Mouse (Mus musculus) adrenal gland (tissue): ENCODE data around the gene Car7.
"Not testable (repeated sequence)": the region's sequence is repeated elsewhere in the genome, so short reads cannot be mapped to it uniquely, and the experiment has no call there.

Experiments used
- intact Hi-C: fragments of 180-260 bp; cut with DNase I; formaldehyde crosslinking; loops from one replicate; pipeline ENCODE4 v1.15.1; 2025

Gene Car7

GRCm38 (mm10) chr8:104564633-104565456 is 30.4 kb downstream of the Car7 start:
- intact Hi-C loops, result no loop called here

GRCm38 (mm10) chr8:104565457-104565798 is 30.9 kb downstream of the Car7 start:
- intact Hi-C loops, result no loop called here

DNA sequence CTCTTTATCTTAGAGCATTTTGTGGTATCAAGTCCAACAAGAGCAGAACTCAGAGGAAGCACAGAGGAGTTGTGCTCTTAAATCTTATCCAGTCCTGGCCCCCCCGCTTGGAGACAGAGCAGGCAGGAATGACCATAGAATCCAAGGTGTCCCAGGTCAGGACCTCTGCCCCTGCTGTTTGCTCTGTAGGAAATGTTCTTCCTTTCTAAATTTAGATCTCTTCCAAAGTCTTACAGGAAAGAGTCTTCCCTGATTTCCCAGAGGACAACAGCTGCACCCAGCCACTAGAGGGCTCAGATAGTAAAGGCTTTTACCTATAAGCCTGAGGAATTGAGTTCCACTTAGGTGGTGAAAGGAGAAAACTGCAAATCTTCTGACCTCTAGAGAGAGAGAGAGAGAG is 35.1 kb downstream of the Car7 start:
- intact Hi-C loops, result loop anchor here (2.0 kb wide), 1 partner anchor 35 kb away; the partner anchor contains the start of genes Car7 and Nae1

GRCm38 (mm10) chr8:104570436-104571343 is 36.2 kb downstream of the Car7 start:
- intact Hi-C loops, result loop anchor here (2.0 kb wide), 1 partner anchor 226 kb away; no protein-coding TSS in a partner anchor

DNA sequence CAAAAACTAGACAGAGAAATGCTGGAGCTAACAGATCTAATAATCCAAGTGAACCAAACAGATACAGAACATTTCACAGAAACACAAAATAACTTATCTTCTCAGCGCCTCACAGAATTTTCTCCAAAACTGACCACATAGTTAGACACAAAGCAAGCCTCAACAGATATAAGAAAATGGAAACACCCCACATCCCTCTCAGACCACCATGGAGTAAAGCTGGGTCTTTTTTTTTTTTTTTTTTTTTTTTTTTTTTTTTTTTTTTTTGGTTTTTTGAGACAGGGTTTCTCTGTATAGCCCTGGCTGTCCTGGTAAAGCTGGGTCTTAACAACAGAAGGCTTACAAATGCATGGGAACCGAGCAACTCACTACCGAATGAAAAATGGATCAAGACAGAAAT is 42.3 kb downstream of the Car7 start:
- intact Hi-C loops, result no loop called here

- intact Hi-C loops, result not testable (repeated sequence)
Measured at GRCm38 (mm10) chr8:104577606-104578005, 43.1 kb downstream of the Car7 start.

DNA sequence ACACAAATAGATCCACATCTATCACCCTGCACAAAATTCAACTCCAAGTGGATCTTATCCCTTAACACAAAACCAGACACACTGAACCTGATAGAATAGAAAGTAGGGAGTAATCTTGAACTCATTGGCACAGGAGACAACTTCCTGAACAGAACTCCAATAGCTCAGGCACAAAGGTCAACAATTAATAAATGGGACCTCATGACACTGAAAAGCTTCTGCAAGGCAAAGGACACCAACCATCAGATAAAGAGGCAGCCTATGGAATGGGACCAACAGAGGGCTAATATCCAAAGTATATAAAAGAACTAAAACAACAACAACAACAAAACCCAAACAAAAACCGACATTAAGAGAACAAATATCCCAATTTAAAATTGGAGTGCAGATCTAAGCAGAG is 50.0 kb downstream of the Car7 start:
- intact Hi-C loops, result no loop called here

GRCm38 (mm10) chr8:104590284-104590683 is 55.8 kb downstream of the Car7 start:
- intact Hi-C loops, result no loop called here

GRCm38 (mm10) chr8:104591133-104591834 is 56.8 kb downstream of the Car7 start, which contains the start of gene Pdp2:
Gene Pdp2 (plus strand): TSS chr8:104591451.
- intact Hi-C loops, result no loop called here

- intact Hi-C loops, result no loop called here
Measured at GRCm38 (mm10) chr8:104591856-104592255, 57.4 kb downstream of the Car7 start.

DNA sequence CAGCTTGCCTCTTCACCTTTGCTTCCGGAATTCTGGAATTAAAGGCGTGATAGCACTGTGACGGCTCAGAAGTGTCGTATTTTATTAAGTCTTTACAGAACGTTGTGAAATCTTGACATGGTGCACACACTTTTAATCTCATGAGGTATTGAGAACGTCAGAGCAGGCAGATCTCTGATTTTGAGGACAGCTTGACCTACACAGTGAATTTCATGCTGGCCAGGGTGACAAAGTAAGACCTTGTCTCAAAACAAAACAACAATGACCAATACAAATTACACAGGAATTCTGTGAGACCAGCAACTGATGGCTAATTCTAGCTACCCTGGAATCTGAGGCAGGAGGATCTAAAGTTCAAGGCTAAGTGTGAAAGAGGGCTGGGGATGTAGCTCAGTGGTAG is 58.1 kb downstream of the Car7 start:
- intact Hi-C loops, result no loop called here

GRCm38 (mm10) chr8:104593536-104594325 is 59.2 kb downstream of the Car7 start:
- intact Hi-C loops, result no loop called here

GRCm38 (mm10) chr8:104594611-104595362 is 60.3 kb downstream of the Car7 start:
- intact Hi-C loops, result no loop called here

- intact Hi-C loops, result no loop called here
Measured at GRCm38 (mm10) chr8:104595773-104596536, 61.5 kb downstream of the Car7 start.

- intact Hi-C loops, result no loop called here
Measured at GRCm38 (mm10) chr8:104597656-104598055, 63.2 kb downstream of the Car7 start.

- intact Hi-C loops, result no loop called here
Measured at GRCm38 (mm10) chr8:104598496-104598895, 64.0 kb downstream of the Car7 start.
